Mouse (Mus musculus): ENCODE results near the gene Boc.

Boc gene

GRCm38 (mm10) chr16:44496971-44497464 is 61.7 kb downstream of the Boc start:
- peak; percentile 3 for DNase-seq (ENCODE audit: low read depth, low spot score)
- Histone ChIP-seq H3K27me3 (ENCODE audit: control insufficient read depth, insufficient read depth, low read length, poor library complexity, severe bottlenecking) (no peaks in the 10 kb centered on the region), H3K36me3 (ENCODE audit: control insufficient read depth, insufficient read depth, low read length, poor library complexity, severe bottlenecking) (no peaks in the 10 kb centered on the region)

DNA sequence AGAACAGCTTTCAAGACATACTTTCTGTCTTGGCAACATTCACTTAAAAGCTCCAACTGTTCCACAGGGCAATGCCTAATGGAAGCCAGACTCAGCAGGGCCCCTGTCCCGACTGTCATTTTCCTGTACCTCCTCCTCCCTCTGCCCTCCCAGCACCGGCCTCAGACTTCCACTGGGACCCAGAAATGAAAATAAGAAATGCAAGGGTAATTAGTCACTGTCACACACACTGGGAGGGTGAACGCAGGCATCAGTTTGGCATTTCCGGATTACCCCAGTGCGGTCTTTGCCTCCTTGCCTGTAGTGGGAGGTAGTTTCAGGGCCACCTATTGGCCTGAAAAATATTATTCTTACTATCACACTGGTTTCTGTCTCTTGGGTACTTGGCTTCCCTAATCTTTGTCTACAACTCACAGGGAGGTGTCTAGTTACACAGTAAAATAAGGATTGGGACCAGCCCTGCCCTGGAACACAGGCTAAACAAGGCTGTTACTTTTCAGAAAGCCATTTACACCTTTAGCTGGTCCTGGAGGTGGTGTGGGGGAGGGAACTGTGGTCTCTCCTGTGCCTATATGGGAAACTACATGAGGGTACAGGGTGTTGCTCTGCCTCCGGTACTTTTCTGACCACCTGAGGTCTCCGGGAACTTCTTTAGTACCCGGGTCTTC is 64.1 kb downstream of the Boc start:
- DNase-seq (ENCODE audit: low read depth, low spot score) = no peak
- Histone ChIP-seq H3K36me3 (ENCODE audit: control insufficient read depth, insufficient read depth, low read length, poor library complexity, severe bottlenecking) (no peaks in the 10 kb centered on the region), H3K27me3 (ENCODE audit: control insufficient read depth, insufficient read depth, low read length, poor library complexity, severe bottlenecking) (no peaks in the 10 kb centered on the region)

DNA sequence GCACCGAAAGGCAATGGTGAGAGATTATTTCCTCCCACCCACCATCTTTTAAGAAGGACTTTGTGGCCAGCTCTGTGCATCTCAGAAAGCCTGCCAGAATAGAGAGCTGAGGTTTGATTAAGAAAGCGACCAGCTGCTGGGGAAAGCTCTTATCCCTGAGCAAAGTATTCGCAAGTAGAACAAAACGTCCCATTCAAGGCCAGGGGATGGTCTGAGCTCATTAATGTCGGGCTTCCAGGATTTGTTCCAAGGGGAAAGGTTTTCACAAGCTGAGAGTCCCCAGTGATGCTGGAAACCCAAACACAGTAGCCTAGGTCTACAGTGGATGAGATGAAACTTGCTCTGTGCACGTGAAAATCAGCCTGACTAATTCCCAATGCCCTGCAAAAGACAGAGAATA is 64.8 kb downstream of the Boc start:
- H3K36me3 ChIP-seq (ENCODE audit: control insufficient read depth, insufficient read depth, low read length, poor library complexity, severe bottlenecking) = no peaks in the 10 kb centered on the region
- no peaks in the 10 kb centered on the region for H3K27me3 ChIP-seq (ENCODE audit: control insufficient read depth, insufficient read depth, low read length, poor library complexity, severe bottlenecking)
- DNase-seq (ENCODE audit: low read depth, low spot score) = no peak

DNA sequence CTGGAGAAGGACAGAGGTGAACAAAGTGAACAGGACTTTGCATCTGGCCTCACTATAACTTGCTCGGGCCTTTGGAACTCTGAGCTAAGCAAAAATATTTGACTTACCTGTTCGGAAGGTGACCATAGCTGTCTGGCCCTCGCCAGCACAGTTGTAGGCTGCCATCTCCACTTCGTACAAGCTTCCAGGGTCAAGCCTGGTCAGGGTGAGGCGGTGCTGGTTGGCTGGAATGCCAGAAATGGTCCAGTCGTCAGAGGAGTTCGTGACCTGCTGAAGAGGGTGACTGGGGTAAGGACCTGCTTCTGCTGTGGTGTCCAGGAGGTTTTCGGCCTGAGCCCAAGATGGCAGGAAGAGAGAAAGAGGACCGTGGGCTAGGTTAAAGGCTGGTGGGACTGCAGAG is 66.0 kb downstream of the Boc start:
- DNase-seq (ENCODE audit: low read depth, low spot score) = no peak
- H3K36me3 ChIP-seq (ENCODE audit: control insufficient read depth, insufficient read depth, low read length, poor library complexity, severe bottlenecking) = no peaks in the 10 kb centered on the region
- H3K27me3 ChIP-seq (ENCODE audit: control insufficient read depth, insufficient read depth, low read length, poor library complexity, severe bottlenecking) = no peaks in the 10 kb centered on the region

DNA sequence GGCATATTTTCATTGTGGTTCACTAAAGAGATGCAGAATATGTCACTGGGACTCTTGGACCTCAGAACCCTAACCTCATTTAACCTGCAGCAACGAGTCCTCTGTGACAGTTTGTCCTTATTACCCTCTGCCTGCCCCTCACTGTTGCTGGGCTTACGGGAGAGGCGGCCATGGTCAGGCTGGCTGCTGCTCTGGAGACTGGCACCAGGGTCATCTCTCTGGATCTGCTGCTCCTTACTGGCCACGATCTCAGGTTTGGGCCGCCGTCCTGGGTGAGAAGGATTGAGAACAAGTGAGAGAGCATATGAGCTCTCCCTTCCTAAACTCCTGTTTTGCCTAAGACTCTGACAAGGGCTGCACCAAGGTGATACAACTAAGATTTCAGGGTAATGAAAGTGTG is 66.5 kb downstream of the Boc start:
- DNase-seq (ENCODE audit: low read depth, low spot score) = no peak
- Histone ChIP-seq H3K36me3 (ENCODE audit: control insufficient read depth, insufficient read depth, low read length, poor library complexity, severe bottlenecking) (no peaks in the 10 kb centered on the region), H3K27me3 (ENCODE audit: control insufficient read depth, insufficient read depth, low read length, poor library complexity, severe bottlenecking) (no peaks in the 10 kb centered on the region)

- Histone ChIP-seq H3K27me3 (ENCODE audit: control insufficient read depth, insufficient read depth, low read length, poor library complexity, severe bottlenecking) (no peaks in the 10 kb centered on the region), H3K36me3 (ENCODE audit: control insufficient read depth, insufficient read depth, low read length, poor library complexity, severe bottlenecking) (no peaks in the 10 kb centered on the region)
- no peak for DNase-seq (ENCODE audit: low read depth, low spot score)
These were observed 67.6 kb downstream of the Boc start for GRCm38 (mm10) chr16:44491051-44491450.

DNA sequence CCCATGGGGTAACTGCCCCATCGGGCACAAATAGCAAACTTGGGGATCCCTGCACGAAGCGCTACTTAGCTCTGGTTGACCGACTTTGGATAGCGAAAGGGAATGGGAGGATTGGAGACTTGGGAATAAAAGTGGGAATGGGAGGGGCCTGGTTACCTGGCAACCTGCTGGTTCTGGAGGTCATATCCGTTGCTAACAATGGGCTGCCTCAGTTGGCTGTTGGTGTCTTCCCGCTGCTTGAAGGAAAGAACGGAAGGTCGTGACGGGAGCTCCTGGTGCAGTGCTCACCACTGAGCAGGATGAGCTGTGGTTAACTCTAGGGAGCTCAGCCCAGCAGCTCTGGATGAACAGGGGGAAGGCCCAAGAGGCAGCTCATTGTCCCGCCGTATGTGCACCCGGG is 71.5 kb downstream of the Boc start:
- no peaks in the 10 kb centered on the region for H3K36me3 ChIP-seq (ENCODE audit: control insufficient read depth, insufficient read depth, low read length, poor library complexity, severe bottlenecking)
- no peak for DNase-seq (ENCODE audit: low read depth, low spot score)
- H3K27me3 ChIP-seq (ENCODE audit: control insufficient read depth, insufficient read depth, low read length, poor library complexity, severe bottlenecking) = no peaks in the 10 kb centered on the region

GRCm38 (mm10) chr16:44486612-44487011 is 72.1 kb downstream of the Boc start:
- H3K36me3 ChIP-seq (ENCODE audit: control insufficient read depth, insufficient read depth, low read length, poor library complexity, severe bottlenecking) = no peaks in the 10 kb centered on the region

GRCm38 (mm10) chr16:44485691-44486090 is 73.0 kb downstream of the Boc start:
- H3K27me3 ChIP-seq (ENCODE audit: control insufficient read depth, insufficient read depth, low read length, poor library complexity, severe bottlenecking) = no peaks in the 10 kb centered on the region
- DNase-seq (ENCODE audit: low read depth, low spot score) = no peak
- no peaks in the 10 kb centered on the region for H3K36me3 ChIP-seq (ENCODE audit: control insufficient read depth, insufficient read depth, low read length, poor library complexity, severe bottlenecking)

More at GRCm38 (mm10) chr16:44486612-44487011, 72.1 kb downstream of the Boc start:
- no peaks in the 10 kb centered on the region for H3K27me3 ChIP-seq (ENCODE audit: control insufficient read depth, insufficient read depth, low read length, poor library complexity, severe bottlenecking)
- no peak for DNase-seq (ENCODE audit: low read depth, low spot score)

DNA sequence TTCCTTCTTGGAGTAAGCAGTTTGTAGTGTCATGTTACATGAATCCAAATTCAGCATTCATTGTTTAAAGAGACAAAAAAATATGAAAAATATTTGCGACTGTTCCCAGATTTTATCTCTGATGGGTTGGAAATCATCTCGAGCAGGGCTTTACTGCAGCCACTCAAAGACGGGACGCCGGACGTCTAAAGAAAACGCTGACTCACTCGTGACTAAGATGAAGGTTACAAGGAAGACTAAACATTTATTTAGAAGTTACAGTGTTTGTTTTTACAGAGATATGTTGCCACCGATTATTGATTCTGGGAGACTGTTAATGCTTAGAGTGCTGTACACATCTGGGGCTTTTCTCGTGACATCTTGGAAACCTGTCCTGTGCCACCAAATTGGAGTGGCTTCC is 73.9 kb downstream of the Boc start:
- no peaks in the 10 kb centered on the region for H3K27me3 ChIP-seq (ENCODE audit: control insufficient read depth, insufficient read depth, low read length, poor library complexity, severe bottlenecking)
- no peaks in the 10 kb centered on the region for H3K36me3 ChIP-seq (ENCODE audit: control insufficient read depth, insufficient read depth, low read length, poor library complexity, severe bottlenecking)
- no peak for DNase-seq (ENCODE audit: low read depth, low spot score)

DNA sequence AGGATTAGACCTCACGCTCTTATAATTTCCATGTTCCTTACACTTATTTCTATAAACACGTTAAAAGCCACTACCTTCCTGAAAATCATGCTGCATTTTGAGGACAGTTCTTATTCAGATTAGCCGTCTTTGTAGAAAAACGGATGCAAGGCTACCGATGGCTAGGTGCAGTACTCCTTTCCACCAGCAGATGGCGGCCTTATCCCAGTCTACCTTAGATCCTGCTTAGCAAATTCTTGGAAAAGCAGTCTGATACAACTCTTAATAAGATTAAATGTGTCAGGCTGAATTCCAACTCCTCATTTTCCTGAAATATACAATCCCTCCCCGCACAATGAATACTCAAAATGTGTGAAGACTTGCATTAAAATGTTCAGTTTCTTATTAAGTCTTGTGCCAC is 74.6 kb downstream of the Boc start:
- DNase-seq (ENCODE audit: low read depth, low spot score) = peak; percentile 73
- Histone ChIP-seq H3K27me3 (ENCODE audit: control insufficient read depth, insufficient read depth, low read length, poor library complexity, severe bottlenecking) (no peaks in the 10 kb centered on the region), H3K36me3 (ENCODE audit: control insufficient read depth, insufficient read depth, low read length, poor library complexity, severe bottlenecking) (no peaks in the 10 kb centered on the region)

DNA sequence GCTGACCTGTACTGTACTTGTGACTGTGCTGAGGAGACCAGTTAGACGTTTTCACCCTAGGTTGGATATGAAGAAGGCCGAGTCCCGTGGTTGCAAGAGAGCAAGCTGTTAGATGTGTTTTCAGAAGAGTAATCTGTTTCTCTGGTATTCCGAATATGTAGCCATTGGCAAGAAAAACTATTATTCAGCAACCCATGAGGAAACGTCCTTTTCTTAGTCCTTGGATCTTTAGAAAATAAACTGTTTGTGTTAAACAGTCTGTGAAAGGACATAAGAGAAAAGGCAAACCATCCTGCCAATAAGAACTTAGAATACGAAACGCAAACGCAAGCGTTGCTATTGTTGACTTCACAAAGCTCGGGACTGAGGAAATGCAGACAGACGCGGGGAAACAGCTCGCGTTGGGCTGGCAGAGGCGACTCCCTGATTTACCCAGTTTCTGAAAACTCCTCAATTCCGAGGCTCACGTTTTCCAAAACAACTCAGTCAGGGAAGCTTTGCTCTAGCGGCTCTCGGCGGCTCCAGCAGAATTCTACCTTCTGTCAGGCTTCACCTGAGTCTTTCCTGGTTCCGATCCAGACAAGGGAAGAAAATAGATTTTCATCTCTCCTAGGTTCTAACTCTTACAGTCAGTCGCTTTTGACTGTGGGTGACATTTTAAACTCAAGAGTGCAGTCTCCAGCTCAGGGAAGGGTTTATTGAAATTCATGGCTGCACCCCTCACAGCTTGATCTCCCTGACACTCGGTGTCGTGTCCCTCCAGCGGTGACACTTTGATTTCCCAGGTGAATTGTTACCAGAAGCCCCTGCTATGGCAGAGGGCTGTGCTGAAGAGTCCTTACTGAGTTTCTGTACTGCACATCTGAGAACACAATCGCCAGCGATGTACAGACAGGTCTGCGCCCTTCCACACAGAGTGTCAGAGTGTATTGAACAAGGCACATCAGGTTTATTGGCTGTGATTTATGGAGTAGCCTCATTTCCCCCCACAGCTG is 76.8 kb downstream of the Boc start:
- no peak for DNase-seq (ENCODE audit: low read depth, low spot score)
- no peaks in the 10 kb centered on the region for H3K27me3 ChIP-seq (ENCODE audit: control insufficient read depth, insufficient read depth, low read length, poor library complexity, severe bottlenecking)
- no peaks in the 10 kb centered on the region for H3K36me3 ChIP-seq (ENCODE audit: control insufficient read depth, insufficient read depth, low read length, poor library complexity, severe bottlenecking)

- Histone ChIP-seq H3K27me3 (ENCODE audit: control insufficient read depth, insufficient read depth, low read length, poor library complexity, severe bottlenecking) (no peaks in the 10 kb centered on the region), H3K36me3 (ENCODE audit: control insufficient read depth, insufficient read depth, low read length, poor library complexity, severe bottlenecking) (no peaks in the 10 kb centered on the region)
- DNase-seq (ENCODE audit: low read depth, low spot score) = no peak
These were observed 78.1 kb downstream of the Boc start for GRCm38 (mm10) chr16:44480616-44481015.

- no peak for DNase-seq (ENCODE audit: low read depth, low spot score)
- H3K27me3 ChIP-seq (ENCODE audit: control insufficient read depth, insufficient read depth, low read length, poor library complexity, severe bottlenecking) = no peaks in the 10 kb centered on the region
- no peaks in the 10 kb centered on the region for H3K36me3 ChIP-seq (ENCODE audit: control insufficient read depth, insufficient read depth, low read length, poor library complexity, severe bottlenecking)
These were observed 78.8 kb downstream of the Boc start for GRCm38 (mm10) chr16:44479852-44480251.

- H3K36me3 ChIP-seq (ENCODE audit: control insufficient read depth, insufficient read depth, low read length, poor library complexity, severe bottlenecking) = no peaks in the 10 kb centered on the region
These were observed 79.9 kb downstream of the Boc start for GRCm38 (mm10) chr16:44478767-44479166.

More at GRCm38 (mm10) chr16:44478767-44479166, 79.9 kb downstream of the Boc start:
- H3K27me3 ChIP-seq (ENCODE audit: control insufficient read depth, insufficient read depth, low read length, poor library complexity, severe bottlenecking) = no peaks in the 10 kb centered on the region
- no peak for DNase-seq (ENCODE audit: low read depth, low spot score)
